Comparison of ENCODE assay signal across 24 mouse cellular contexts in genomic region chr15:75242756-75243640, GRCm38 (mm10). TPM values are rescaled to one million over a fixed set of nuclear protein-coding genes. Genes with fewer than 3 reads are reported as not detected.
DNase-seq lines count a peak whose midpoint lies in the region; ATAC-seq and TF ChIP-seq lines count a peak whose summit lies in the region.
"Had no signal": no experiment of that assay in that cellular context is flagged by ENCODE, and none has a peak within 500 bp of the region (broad histone marks: within the 10 kb centered on the region; RNA-seq: fewer than 3 reads in every experiment).

No protein-coding gene starts in this region.

- no peaks in the 10 kb centered on the region for H3K9me3 ChIP-seq in kidney, embryonic 16.5 days (ENCODE audit: low read length)
- no peaks in the 10 kb centered on the region for H3K9me3 ChIP-seq in kidney, embryonic 14.5 days (ENCODE audit: control insufficient read depth, low read length)
- H3K9me3 ChIP-seq in intestine, embryonic 15.5 days, result no peaks in the 10 kb centered on the region
- no peaks in the 10 kb centered on the region for H3K9me3 ChIP-seq in intestine, postnatal 0 days (ENCODE audit: control insufficient read depth)
- H3K9me3 ChIP-seq: forebrain, embryonic 10.5 days; forebrain, embryonic 13.5 days; heart, embryonic 13.5 days; hindbrain, embryonic 13.5 days had no signal

- H3K4me2 ChIP-seq in kidney, embryonic 16.5 days (replicated peaks; ENCODE audit: low read depth, low read length), result no peak overlapping the region
- no peak overlapping the region for H3K4me2 ChIP-seq in kidney, embryonic 14.5 days (replicated peaks; ENCODE audit: low read depth, low read length)
- H3K4me2 ChIP-seq in intestine, embryonic 15.5 days (replicated peaks), result no peak overlapping the region
- H3K4me2 ChIP-seq in intestine, postnatal 0 days (replicated peaks; ENCODE audit: low read depth), result no peak overlapping the region
- H3K4me2 ChIP-seq: forebrain, embryonic 13.5 days; heart, embryonic 13.5 days; hindbrain, embryonic 13.5 days had no signal

- peak overlapping the region; percentile 27; the same call in 1 of the 2 replicates for H3K27ac ChIP-seq in kidney, embryonic 16.5 days (ENCODE audit: low read length)
- no peak overlapping the region for H3K27ac ChIP-seq in kidney, embryonic 14.5 days (ENCODE audit: low read depth, low read length)
- peak overlapping the region; percentile 58 for H3K27ac ChIP-seq in intestine, embryonic 15.5 days
- peak overlapping the region; percentile 60 for H3K27ac ChIP-seq in intestine, postnatal 0 days (ENCODE audit: low read depth, low read length)
- H3K27ac ChIP-seq: forebrain, embryonic 10.5 days; forebrain, embryonic 13.5 days; heart, embryonic 13.5 days; hindbrain, embryonic 13.5 days had no signal

- H3K4me1 ChIP-seq in kidney, embryonic 16.5 days (ENCODE audit: insufficient read depth, low read length), result no peaks in the 10 kb centered on the region
- H3K4me1 ChIP-seq in kidney, embryonic 14.5 days (ENCODE audit: control insufficient read depth, insufficient read depth, low read length), result no peaks in the 10 kb centered on the region
- H3K4me1 ChIP-seq in intestine, embryonic 15.5 days (replicated peaks), result no peaks in the 10 kb centered on the region
- H3K4me1 ChIP-seq in intestine, postnatal 0 days (replicated peaks; ENCODE audit: control insufficient read depth, insufficient read depth, low read length), result 0 out of 2 replicates have a peak, but pooled peaks cover 3% of the 10 kb centered on the region
- H3K4me1 ChIP-seq: forebrain, embryonic 10.5 days; forebrain, embryonic 13.5 days; heart, embryonic 13.5 days; hindbrain, embryonic 13.5 days had no signal

- WGBS in kidney, embryonic 16.5 days, result 70% methylated on average over 3 of the region's 3 CpGs
- 83% methylated on average over 3 of the region's 3 CpGs for WGBS in kidney, embryonic 14.5 days
- WGBS in intestine, embryonic 15.5 days, result 58% methylated on average over 3 of the region's 3 CpGs
- 44% methylated on average over 3 of the region's 3 CpGs for WGBS in intestine, postnatal 0 days

- TF ChIP-seq CTCF in intestine, postnatal 0 days (IDR thresholded peaks at IDR 0.05; ENCODE audit: low read depth), result no peak

- no peak for DNase-seq in thymus, postnatal 10 days (ENCODE audit: low spot score in 2 of 2)
- DNase-seq: adrenal gland, postnatal 10 days; adrenal gland, postnatal 36 days; cerebellum, adult 18-20 months; cerebellum, adult 9-10 months; cerebellum, postnatal 14 days; gastrocnemius, postnatal 10 days; gastrocnemius, postnatal 36 days; heart, postnatal 14 days had no signal

- no peaks in the 10 kb centered on the region for H3K36me3 ChIP-seq in kidney, embryonic 16.5 days (ENCODE audit: insufficient read depth, low read length)
- no peaks in the 10 kb centered on the region for H3K36me3 ChIP-seq in kidney, embryonic 14.5 days (ENCODE audit: control insufficient read depth, insufficient read depth, low read length)
- H3K36me3 ChIP-seq in intestine, embryonic 15.5 days, result no peaks in the 10 kb centered on the region
- no peaks in the 10 kb centered on the region for H3K36me3 ChIP-seq in intestine, postnatal 0 days (ENCODE audit: control insufficient read depth, insufficient read depth)
- H3K36me3 ChIP-seq: forebrain, embryonic 10.5 days; heart, embryonic 13.5 days; hindbrain, embryonic 13.5 days had no signal

- H3K9ac ChIP-seq in kidney, embryonic 16.5 days (replicated peaks; ENCODE audit: low read length), result no peak overlapping the region
- no peak overlapping the region for H3K9ac ChIP-seq in kidney, embryonic 14.5 days (ENCODE audit: low read depth, low read length)
- H3K9ac ChIP-seq in intestine, embryonic 15.5 days, result no peak overlapping the region
- H3K9ac ChIP-seq in intestine, postnatal 0 days (ENCODE audit: low read depth, low read length), result no peak overlapping the region
- H3K9ac ChIP-seq: forebrain, embryonic 13.5 days; heart, embryonic 13.5 days; hindbrain, embryonic 13.5 days had no signal

- H3K27me3 ChIP-seq in kidney, embryonic 16.5 days (ENCODE audit: insufficient read depth, low read length), result no peaks in the 10 kb centered on the region
- no peaks in the 10 kb centered on the region for H3K27me3 ChIP-seq in kidney, embryonic 14.5 days (ENCODE audit: control insufficient read depth, insufficient read depth, low read length)
- no peaks in the 10 kb centered on the region for H3K27me3 ChIP-seq in intestine, embryonic 15.5 days (replicated peaks)
- H3K27me3 ChIP-seq in intestine, postnatal 0 days (replicated peaks; ENCODE audit: control insufficient read depth, insufficient read depth, low read length), result no peaks in the 10 kb centered on the region
- H3K27me3 ChIP-seq: forebrain, embryonic 13.5 days; heart, embryonic 13.5 days; hindbrain, embryonic 13.5 days had no signal

- no peak for ATAC-seq in kidney, embryonic 16.5 days (ENCODE audit: low FRiP score, low TSS enrichment)
- ATAC-seq in kidney, embryonic 14.5 days (ENCODE audit: low FRiP score, low TSS enrichment), result no peak
- peak; percentile 81 for ATAC-seq in intestine, embryonic 15.5 days
- ATAC-seq in intestine, postnatal 0 days, result peak; percentile 58
- ATAC-seq in CD4-positive, CD25-positive, alpha-beta regulatory T cell, adult 4 months, result no peak
- ATAC-seq: activated CD4-positive, CD25-positive, alpha-beta regulatory T cell, adult 4 months; forebrain, embryonic 13.5 days; forebrain, embryonic 16.5 days; hindbrain, embryonic 16.5 days had no signal

- H3K4me3 ChIP-seq in kidney, embryonic 16.5 days (ENCODE audit: low read length), result no peak overlapping the region
- no peak overlapping the region for H3K4me3 ChIP-seq in kidney, embryonic 14.5 days (ENCODE audit: low read length)
- H3K4me3 ChIP-seq in intestine, embryonic 15.5 days (replicated peaks), result no peak overlapping the region
- no peak overlapping the region for H3K4me3 ChIP-seq in intestine, postnatal 0 days (ENCODE audit: low read depth, low read length)
- H3K4me3 ChIP-seq: forebrain, embryonic 10.5 days; forebrain, embryonic 13.5 days; heart, embryonic 13.5 days; hindbrain, embryonic 13.5 days had no signal

RNA-seq across cellular contexts. Expression of gene Ly6f, which starts 25.2 kb away (rescaled TPM):
- 0.37 and 0.54 TPM in 2 replicates for polyA plus RNA-seq in kidney, embryonic 16.5 days (2015; fragmentation: Nextera tagmentation; extraction: Ambion mirVana)
- 0.33 TPM in 1 of 2 replicates, not detected in the other for polyA plus RNA-seq in kidney, embryonic 14.5 days (2014; fragmentation: Nextera tagmentation; extraction: Ambion mirVana)
- polyA plus RNA-seq in intestine, embryonic 15.5 days (2015; fragmentation: Nextera tagmentation; extraction: Ambion mirVana), result 0.54 and 0.64 TPM in 2 replicates
- polyA plus RNA-seq in intestine, postnatal 0 days (2015; fragmentation: Nextera tagmentation; extraction: Ambion mirVana), result 3.0 and 3.5 TPM in 2 replicates
- polyA plus RNA-seq in CD4-positive, CD25-positive, alpha-beta regulatory T cell, adult 4 months (2017; shearing (Covaris generic)), result not detected
- polyA plus RNA-seq: activated CD4-positive, CD25-positive, alpha-beta regulatory T cell, adult 4 months; embryonic facial prominence, embryonic 11.5 days; embryonic facial prominence, embryonic 14.5 days; forebrain, embryonic 10.5 days; forebrain, embryonic 13.5 days; forebrain, embryonic 16.5 days; heart, embryonic 13.5 days; heart, embryonic 16.5 days; hindbrain, embryonic 13.5 days; hindbrain, embryonic 16.5 days had no signal

RNA-seq across cellular contexts. Expression of gene BC025446, which starts 26.8 kb away (rescaled TPM):
- 22.2 and 22.6 TPM in 2 replicates for polyA plus RNA-seq in kidney, embryonic 16.5 days (2015; fragmentation: Nextera tagmentation; extraction: Ambion mirVana)
- polyA plus RNA-seq in kidney, embryonic 14.5 days (2014; fragmentation: Nextera tagmentation; extraction: Ambion mirVana), result 8.5 and 9.6 TPM in 2 replicates
- 31.2 and 36.5 TPM in 2 replicates for polyA plus RNA-seq in intestine, embryonic 15.5 days (2015; fragmentation: Nextera tagmentation; extraction: Ambion mirVana)
- polyA plus RNA-seq in intestine, postnatal 0 days (2015; fragmentation: Nextera tagmentation; extraction: Ambion mirVana), result 45.2 and 49.9 TPM in 2 replicates
- polyA plus RNA-seq in CD4-positive, CD25-positive, alpha-beta regulatory T cell, adult 4 months (2017; shearing (Covaris generic)), result not detected
- polyA plus RNA-seq: activated CD4-positive, CD25-positive, alpha-beta regulatory T cell, adult 4 months; embryonic facial prominence, embryonic 11.5 days; embryonic facial prominence, embryonic 14.5 days; forebrain, embryonic 10.5 days; forebrain, embryonic 13.5 days; forebrain, embryonic 16.5 days; heart, embryonic 13.5 days; heart, embryonic 16.5 days; hindbrain, embryonic 13.5 days; hindbrain, embryonic 16.5 days had no signal

Comparison
In these comparisons a context has a peak if more than half of its experiments do, and no peak if none do; other contexts are left out.
1. ATAC-seq: peak in intestine, embryonic 15.5 days (single experiment) and intestine, postnatal 0 days (single experiment); none in kidney, embryonic 16.5 days (single experiment), kidney, embryonic 14.5 days (single experiment) and CD4-positive, CD25-positive, alpha-beta regulatory T cell, adult 4 months (single experiment).